Mouse (Mus musculus): Measurements from ENCODE around the gene Dennd1a. TPM values are rescaled to one million over a fixed set of nuclear protein-coding genes. Genes with fewer than 3 reads are reported as not detected.

Gene Dennd1a
- 10.2 and 11.5 TPM in 2 replicates for polyA plus RNA-seq (2014; fragmentation: Nextera tagmentation; extraction: Ambion mirVana)

DNA sequence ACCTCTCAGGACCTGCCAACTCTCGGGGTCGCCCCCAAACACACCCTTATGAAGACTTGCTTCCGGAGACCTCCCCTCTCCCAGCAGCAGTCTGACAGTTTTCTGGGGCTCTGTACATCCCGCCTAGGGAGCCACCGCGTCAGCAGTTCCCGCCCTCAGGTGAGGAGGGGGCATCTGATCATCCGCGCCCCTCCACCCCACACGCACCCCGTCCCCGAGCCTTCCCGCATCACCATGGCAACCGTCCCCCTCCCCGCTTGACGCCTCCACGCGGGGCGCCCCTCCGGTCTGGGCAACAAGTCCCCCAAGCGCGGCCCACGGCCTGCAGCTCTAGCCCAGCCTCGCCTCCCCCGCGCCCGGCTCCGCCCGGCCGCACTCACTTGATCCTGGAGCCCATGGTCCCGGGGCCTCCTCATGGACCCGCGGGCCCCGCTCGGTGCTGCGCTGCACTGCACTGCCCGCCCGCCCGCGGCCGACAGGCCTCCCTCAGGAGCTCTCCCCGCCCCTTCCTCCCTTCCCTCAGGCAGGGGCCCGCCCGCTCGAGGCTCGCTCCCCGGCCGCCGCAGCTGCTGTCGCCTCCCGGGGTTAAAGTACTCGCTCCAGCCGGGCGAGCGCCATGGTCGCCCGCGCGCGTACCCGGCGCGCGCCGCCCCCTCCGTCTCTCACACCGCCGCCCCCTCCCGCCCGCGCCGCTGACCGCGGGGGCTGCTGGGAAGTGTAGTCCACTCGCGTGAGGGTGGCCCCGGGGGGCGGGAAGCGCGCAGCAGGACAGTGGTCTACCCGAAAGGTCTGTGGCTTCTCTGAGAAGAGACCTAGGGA, at the start of gene Dennd1a:
TSS of gene Dennd1a (minus strand) at position 658 of the 819 bp plus-strand sequence.
- Histone ChIP-seq H3K4me3 (ENCODE audit: low read depth, low read length) (peak within 1 kb of the TSS; percentile 87), H3K36me3 (ENCODE audit: insufficient read depth) (no peaks in the 10 kb centered on the region), H3K9me3 (ENCODE audit: low read depth, low read length) (no peaks in the 10 kb centered on the region), H3K27ac (ENCODE audit: low read depth) (peak within 1 kb of the TSS; percentile 90), H3K4me2 (peak within 1 kb of the TSS; percentile 79), H3K9ac (peak within 1 kb of the TSS; percentile 86), H3K4me1 (ENCODE audit: insufficient read depth) (no peaks in the 10 kb centered on the region), H3K27me3 (ENCODE audit: insufficient read depth, low read length) (no peaks in the 10 kb centered on the region)
- DNase-seq (peak; percentile 94), ATAC-seq (ENCODE audit: insufficient read depth) (peak; percentile 98)
- no peak for TF ChIP-seq CTCF (IDR thresholded peaks at IDR 0.05; ENCODE audit: low read depth)
- WGBS, result under 1% methylated on average over 81 of the region's 81 CpGs

DNA sequence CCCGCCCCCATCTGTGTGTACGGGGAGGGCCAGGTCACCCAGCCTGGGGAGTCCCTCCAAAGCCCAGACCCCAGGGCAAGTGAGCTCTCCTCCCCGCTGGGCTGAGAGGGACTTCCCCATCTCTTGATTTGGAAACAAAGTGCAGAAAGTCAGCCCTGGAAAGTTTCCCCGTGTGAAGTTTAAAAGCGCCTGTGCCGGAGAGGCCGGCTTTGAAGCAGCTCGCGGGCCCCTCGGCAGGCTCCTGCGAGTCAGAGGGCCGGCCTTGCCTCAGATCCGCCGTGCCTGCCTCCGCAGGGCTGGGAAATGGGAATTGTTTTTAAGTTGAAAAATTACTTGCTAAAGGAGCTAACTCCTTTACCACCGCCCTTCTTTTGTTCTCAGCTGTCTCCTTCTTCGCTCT, 49.4 kb upstream of the Dennd1a start:
- H3K4me1 ChIP-seq (ENCODE audit: insufficient read depth), result no peaks in the 10 kb centered on the region
- no peak overlapping the region for H3K9ac ChIP-seq
- no peaks in the 10 kb centered on the region for H3K36me3 ChIP-seq (ENCODE audit: insufficient read depth)
- TF ChIP-seq CTCF (IDR thresholded peaks at IDR 0.05; ENCODE audit: low read depth), result no peak
- H3K9me3 ChIP-seq (ENCODE audit: low read depth, low read length), result no peaks in the 10 kb centered on the region
- 2% methylated on average over 17 of the region's 17 CpGs for WGBS
- H3K4me2 ChIP-seq, result no peak overlapping the region
- H3K27me3 ChIP-seq (ENCODE audit: insufficient read depth, low read length), result peaks cover 86% of the 10 kb centered on the region
- DNase-seq (peak; percentile 44), ATAC-seq (ENCODE audit: insufficient read depth) (no peak)
- H3K27ac ChIP-seq (ENCODE audit: low read depth), result no peak overlapping the region
- no peak overlapping the region for H3K4me3 ChIP-seq (ENCODE audit: low read depth, low read length)

DNA sequence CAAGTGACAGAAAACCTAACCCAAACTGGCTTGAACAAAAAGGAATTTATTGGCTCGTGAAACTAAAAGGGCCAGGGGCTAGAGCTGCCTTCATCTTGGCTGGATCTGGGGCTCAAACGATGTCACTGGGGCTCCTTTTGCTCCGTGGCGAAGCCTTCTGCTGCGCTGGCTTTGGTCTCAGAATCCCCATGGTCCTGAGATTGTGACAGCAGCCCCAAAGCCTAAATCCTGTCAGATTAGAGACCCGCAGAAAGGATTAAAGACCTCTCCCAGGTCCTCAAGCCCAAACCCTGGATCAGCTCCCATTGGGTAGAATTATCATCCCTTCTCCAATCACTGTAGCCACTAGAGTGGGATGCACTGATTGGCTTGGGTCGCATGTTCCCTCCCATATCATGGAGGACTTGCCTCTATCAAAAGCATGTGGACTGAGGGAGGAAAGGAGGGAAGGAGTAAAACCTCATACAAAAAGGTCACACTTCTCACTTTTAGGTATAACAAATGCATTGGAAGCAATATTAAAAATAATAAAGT, 46.5 kb upstream of the Dennd1a start:
- TF ChIP-seq CTCF (IDR thresholded peaks at IDR 0.05; ENCODE audit: low read depth), result no peak
- 36% methylated on average over 7 of the region's 7 CpGs for WGBS
- Histone ChIP-seq H3K27me3 (ENCODE audit: insufficient read depth, low read length) (peaks cover 57% of the 10 kb centered on the region), H3K4me1 (ENCODE audit: insufficient read depth) (no peaks in the 10 kb centered on the region), H3K36me3 (ENCODE audit: insufficient read depth) (no peaks in the 10 kb centered on the region), H3K9me3 (ENCODE audit: low read depth, low read length) (no peaks in the 10 kb centered on the region), H3K27ac (ENCODE audit: low read depth) (no peak overlapping the region), H3K4me3 (ENCODE audit: low read depth, low read length) (no peak overlapping the region), H3K4me2 (no peak overlapping the region), H3K9ac (no peak overlapping the region)
- ATAC-seq (ENCODE audit: insufficient read depth) (no peak), DNase-seq (no peak)

DNA sequence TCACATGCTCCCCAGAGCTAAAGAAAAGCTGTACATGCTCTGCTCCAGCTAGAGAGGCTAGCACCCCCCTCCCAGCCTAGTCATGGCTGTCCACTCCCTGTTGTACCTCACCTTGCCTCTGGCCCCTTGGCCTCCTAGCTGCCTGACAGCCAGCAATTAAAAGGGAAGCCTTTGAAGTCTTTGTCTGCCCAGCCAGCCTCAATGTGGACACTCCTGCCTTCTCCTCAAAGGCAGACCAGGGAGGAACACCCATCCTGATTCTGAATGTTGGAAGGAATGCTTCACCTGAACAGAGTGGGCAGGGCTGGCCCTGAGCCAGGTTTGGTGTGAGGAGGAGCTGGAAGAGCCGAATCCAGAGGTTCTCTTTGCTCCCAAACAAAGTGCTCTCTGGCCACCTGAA, 39.5 kb upstream of the Dennd1a start:
- H3K27me3 ChIP-seq (ENCODE audit: insufficient read depth, low read length), result no peaks in the 10 kb centered on the region; the same call in 1 of the 2 replicates
- 31% methylated on average over 1 of the region's 1 CpGs for WGBS
- H3K4me2 ChIP-seq, result no peak overlapping the region
- no peaks in the 10 kb centered on the region for H3K4me1 ChIP-seq (ENCODE audit: insufficient read depth)
- no peak overlapping the region for H3K27ac ChIP-seq (ENCODE audit: low read depth)
- TF ChIP-seq CTCF (IDR thresholded peaks at IDR 0.05; ENCODE audit: low read depth), result no peak
- H3K4me3 ChIP-seq (ENCODE audit: low read depth, low read length), result no peak overlapping the region
- no peaks in the 10 kb centered on the region for H3K9me3 ChIP-seq (ENCODE audit: low read depth, low read length)
- ATAC-seq (ENCODE audit: insufficient read depth), result no peak
- H3K9ac ChIP-seq, result no peak overlapping the region
- DNase-seq, result peak; percentile 9
- no peaks in the 10 kb centered on the region for H3K36me3 ChIP-seq (ENCODE audit: insufficient read depth)

DNA sequence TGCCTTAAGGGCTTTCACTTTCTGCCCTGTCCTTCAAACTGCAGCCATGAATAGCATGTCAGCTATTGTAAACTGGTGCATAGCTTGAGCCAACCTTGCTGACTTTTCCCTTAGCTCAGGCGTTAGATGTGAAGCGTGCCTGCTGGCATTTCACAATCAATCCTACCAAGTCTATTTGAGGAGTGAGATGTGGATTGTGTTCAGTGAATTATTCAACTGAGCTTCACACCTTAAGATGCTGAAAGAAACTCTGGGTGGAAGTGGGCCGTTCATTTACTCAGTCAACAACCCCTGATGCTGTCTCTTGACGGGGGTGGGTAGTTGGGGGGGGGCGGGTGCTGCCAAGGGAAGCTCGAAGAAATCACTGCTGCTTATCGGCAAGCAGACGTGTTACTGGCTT, 36.2 kb upstream of the Dennd1a start:
- DNase-seq (no peak), ATAC-seq (ENCODE audit: insufficient read depth) (no peak)
- no peak overlapping the region for H3K27ac ChIP-seq (ENCODE audit: low read depth)
- H3K4me1 ChIP-seq (ENCODE audit: insufficient read depth), result no peaks in the 10 kb centered on the region
- no peak overlapping the region for H3K4me2 ChIP-seq
- no peaks in the 10 kb centered on the region for H3K9me3 ChIP-seq (ENCODE audit: low read depth, low read length)
- no peak overlapping the region for H3K9ac ChIP-seq
- WGBS, result 38% methylated on average over 8 of the region's 8 CpGs
- TF ChIP-seq CTCF (IDR thresholded peaks at IDR 0.05; ENCODE audit: low read depth), result no peak
- no peaks in the 10 kb centered on the region for H3K27me3 ChIP-seq (ENCODE audit: insufficient read depth, low read length)
- no peak overlapping the region for H3K4me3 ChIP-seq (ENCODE audit: low read depth, low read length)
- no peaks in the 10 kb centered on the region for H3K36me3 ChIP-seq (ENCODE audit: insufficient read depth)

DNA sequence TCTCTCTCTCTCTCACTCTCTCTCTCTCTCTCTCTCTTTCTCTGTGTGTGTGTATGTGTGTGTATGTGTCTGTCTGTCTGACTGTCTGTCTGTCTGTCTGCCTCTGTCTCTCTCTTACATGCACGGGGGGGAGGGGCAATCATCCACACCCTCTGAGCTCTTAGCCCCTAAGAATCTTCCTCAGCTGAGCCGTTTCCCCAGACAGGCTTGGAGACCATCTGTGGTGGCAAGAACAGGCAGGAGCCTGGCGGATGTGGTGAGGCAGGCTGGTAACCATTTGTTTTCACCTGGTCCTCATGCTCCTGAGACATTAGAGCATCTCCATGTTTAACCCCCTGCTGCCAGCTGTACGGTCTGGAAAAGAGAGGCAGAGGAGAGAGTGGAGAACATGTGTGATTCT, 33.7 kb upstream of the Dennd1a start:
- no peaks in the 10 kb centered on the region for H3K9me3 ChIP-seq (ENCODE audit: low read depth, low read length)
- H3K4me1 ChIP-seq (ENCODE audit: insufficient read depth), result no peaks in the 10 kb centered on the region

DNA sequence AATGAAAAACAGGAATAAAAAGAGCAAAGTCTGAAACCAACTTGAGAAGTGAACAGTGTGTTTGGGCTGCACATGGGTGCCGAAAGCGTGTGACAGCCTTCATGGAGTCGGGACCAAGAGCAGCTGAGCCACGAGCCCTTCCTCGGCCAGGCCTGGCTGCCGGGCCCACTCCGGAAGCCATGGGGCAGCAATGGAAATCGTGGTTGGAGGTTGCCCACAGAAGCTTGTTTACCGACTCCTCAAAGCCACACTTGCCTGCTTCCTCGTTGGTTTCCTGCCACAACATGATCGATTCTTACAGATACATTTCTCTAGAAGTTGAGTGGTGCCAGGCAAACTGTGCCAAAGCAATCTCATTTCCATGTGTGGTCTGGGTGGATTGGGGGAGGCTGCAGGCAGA, 31.9 kb upstream of the Dennd1a start:
- H3K4me1 ChIP-seq (ENCODE audit: insufficient read depth), result no peaks in the 10 kb centered on the region
- ATAC-seq (ENCODE audit: insufficient read depth) (no peak), DNase-seq (no peak)
- H3K27ac ChIP-seq (ENCODE audit: low read depth), result no peak overlapping the region
- no peak overlapping the region for H3K4me2 ChIP-seq
- no peaks in the 10 kb centered on the region for H3K9me3 ChIP-seq (ENCODE audit: low read depth, low read length)
- H3K27me3 ChIP-seq (ENCODE audit: insufficient read depth, low read length), result no peaks in the 10 kb centered on the region
- H3K36me3 ChIP-seq (ENCODE audit: insufficient read depth), result no peaks in the 10 kb centered on the region
- TF ChIP-seq CTCF (IDR thresholded peaks at IDR 0.05; ENCODE audit: low read depth), result no peak
- WGBS, result 71% methylated on average over 11 of the region's 11 CpGs
- H3K4me3 ChIP-seq (ENCODE audit: low read depth, low read length), result no peak overlapping the region
- no peak overlapping the region for H3K9ac ChIP-seq

More for the DNA sequence above, 33.7 kb upstream of the Dennd1a start:
- Histone ChIP-seq H3K9ac (no peak overlapping the region), H3K27me3 (ENCODE audit: insufficient read depth, low read length) (no peaks in the 10 kb centered on the region), H3K4me3 (ENCODE audit: low read depth, low read length) (no peak overlapping the region), H3K4me2 (no peak overlapping the region), H3K27ac (ENCODE audit: low read depth) (no peak overlapping the region), H3K36me3 (ENCODE audit: insufficient read depth) (no peaks in the 10 kb centered on the region)
- WGBS, result 38% methylated on average over 4 of the region's 4 CpGs
- DNase-seq, result no peak
- TF ChIP-seq CTCF (IDR thresholded peaks at IDR 0.05; ENCODE audit: low read depth), result no peak
- no peak for ATAC-seq (ENCODE audit: insufficient read depth)
